Mouse (Mus musculus) liver, embryonic 14.5 days (tissue): ENCODE results near the gene Gm5795. TPM values are rescaled to one million over a fixed set of nuclear protein-coding genes. Genes with fewer than 3 reads are reported as not detected.
"Not testable (repeated sequence)": the region's sequence is repeated elsewhere in the genome, so short reads cannot be mapped to it uniquely, and the experiment has no call there.

Experiments
- ATAC-seq: fragments of 200-750 bp; cut with Nextera tagmentation; 2 replicates; pipeline ENCODE4 v1.8.0; 2017; ENCODE audit warnings: moderate number of reproducible peaks, mild to moderate bottlenecking, moderate library complexity; ENCODE audit not compliant: insufficient read depth
- DNase-seq, 3 experiments: peaks; one replicate each; pipeline ENCODE4 v3.0.0-alpha.2; 2012 to 2013; ENCODE audit warnings: low read depth in 3 of 3, low spot score in 3 of 3
- H3K27ac ChIP-seq: fragments of 300-500 bp; sonication (generic); 2 replicates; pipeline ENCODE4 v1.5.1; 2014; ENCODE audit warnings: moderate library complexity, mild to moderate bottlenecking, control low read depth, inconsistent platforms
- H3K27me3 ChIP-seq: fragments of 300-500 bp; sonication (generic); 2 replicates; pipeline ENCODE4 v1.6.1; 2014; ENCODE audit warnings: mild to moderate bottlenecking, low read length, moderate library complexity; ENCODE audit not compliant: control insufficient read depth, insufficient read depth
- H3K36me3 ChIP-seq: fragments of 300-500 bp; sonication (generic); replicated peaks from 2 replicates; pipeline ENCODE4 v1.6.1; 2014; ENCODE audit warnings: low read depth; ENCODE audit not compliant: control insufficient read depth, insufficient read depth
- H3K4me1 ChIP-seq, 2 experiments: fragments of 200-500 bp in 1 of 2; fragments of 300-500 bp in 1 of 2; sonication (generic) in 1 of 2; replicated peaks; 2 replicates each; pipeline ENCODE4 v1.6.1; 2012 to 2014; ENCODE audit warnings: antibody characterized with exemption in 1 of 2, inconsistent platforms in 1 of 2, low read length in 1 of 2; ENCODE audit not compliant: control insufficient read depth in 2 of 2, insufficient read depth in 2 of 2
- H3K4me2 ChIP-seq: fragments of 300-500 bp; sonication (generic); 2 replicates; pipeline ENCODE4 v1.6.1; 2014; ENCODE audit warnings: low read depth, mild to moderate bottlenecking, control low read depth, moderate library complexity
- H3K4me3 ChIP-seq, 2 experiments: fragments of 200-500 bp in 1 of 2; fragments of 300-500 bp in 1 of 2; sonication (generic) in 1 of 2; 2 replicates each; pipeline ENCODE4 v1.5.1; 2012 to 2014; ENCODE audit warnings: low read depth in 2 of 2, low read length in 2 of 2, mild to moderate bottlenecking in 2 of 2, control low read depth in 1 of 2, inconsistent platforms in 1 of 2, moderate library complexity in 1 of 2; ENCODE audit not compliant: insufficient read depth in 1 of 2
- H3K9ac ChIP-seq: fragments of 300-500 bp; sonication (generic); replicated peaks from 2 replicates; pipeline ENCODE4 v1.6.1; 2014; ENCODE audit warnings: mild to moderate bottlenecking, control low read depth, moderate library complexity
- H3K9me3 ChIP-seq: fragments of 300-500 bp; sonication (generic); 2 replicates; pipeline ENCODE4 v1.6.1; 2016; ENCODE audit warnings: low read length, mixed read lengths; ENCODE audit not compliant: control insufficient read depth
- CTCF ChIP-seq: IDR thresholded peaks from 2 replicates; pipeline ENCODE4 v1.5.1; 2016; ENCODE audit warnings: antibody characterized with exemption, low read depth, control low read depth
- WGBS: fragments of 180-500 bp; shearing (Covaris S2); extraction: QIAGEN DNeasy Blood & Tissue Kit; methylation state at CpG from one replicate; pipeline ENCODE4 v1.1.7; 2014; ENCODE audit not compliant: insufficient replicate concordance; 5-methylcytosine and 5-hydroxymethylcytosine counted together
- polyA plus RNA-seq, 2 experiments: library from polyadenylated mRNA; depleted of rRNA in 1 of 2; stranded (reverse) in 1 of 2; unstranded in 1 of 2; fragments of >200 nt; fragmentation: Nextera tagmentation in 1 of 2; extraction: Ambion mirVana in 1 of 2; gene quantifications; 2 replicates each; pipeline versions ENCODE4 v1.2.1 to v1.2.3; 2012 to 2014

Gene Gm5795
- not detected in 2 replicates for polyA plus RNA-seq (2012; rRNA removed)
- polyA plus RNA-seq (2014; fragmentation: Nextera tagmentation; extraction: Ambion mirVana) = not detected in 2 replicates

DNA sequence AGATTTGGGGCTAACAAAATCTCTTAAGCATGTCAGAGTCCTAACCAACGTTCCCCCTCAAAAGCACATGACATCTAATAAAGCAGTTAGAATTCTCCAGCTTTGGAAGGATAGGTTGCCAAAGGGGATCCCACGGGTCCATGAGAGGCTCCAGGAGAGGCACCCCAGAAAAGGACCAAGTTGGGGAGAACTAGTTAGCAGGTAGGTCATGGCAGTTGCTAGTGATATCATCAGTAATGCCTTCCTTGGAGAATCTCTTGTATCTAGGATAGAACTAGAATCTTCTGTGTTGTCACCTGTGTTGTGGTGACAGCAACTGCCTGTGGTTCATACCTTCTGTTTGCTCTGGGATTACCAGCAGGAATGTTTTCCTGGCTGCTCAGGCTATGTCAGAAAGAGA, at the start of gene Gm5795:
Gm5795 (plus strand) TSS at position 301 of the 400 bp plus-strand sequence.
- DNase-seq, ATAC-seq, H3K27me3 ChIP-seq, H3K4me2 ChIP-seq, H3K9ac ChIP-seq, H3K4me1 ChIP-seq, H3K9me3 ChIP-seq, H3K36me3 ChIP-seq, H3K4me3 ChIP-seq, H3K27ac ChIP-seq: not testable (repeated sequence)
- whole genome bisulfite sequencing = no CpG with 5 or more reads among the region's 2 CpGs

DNA sequence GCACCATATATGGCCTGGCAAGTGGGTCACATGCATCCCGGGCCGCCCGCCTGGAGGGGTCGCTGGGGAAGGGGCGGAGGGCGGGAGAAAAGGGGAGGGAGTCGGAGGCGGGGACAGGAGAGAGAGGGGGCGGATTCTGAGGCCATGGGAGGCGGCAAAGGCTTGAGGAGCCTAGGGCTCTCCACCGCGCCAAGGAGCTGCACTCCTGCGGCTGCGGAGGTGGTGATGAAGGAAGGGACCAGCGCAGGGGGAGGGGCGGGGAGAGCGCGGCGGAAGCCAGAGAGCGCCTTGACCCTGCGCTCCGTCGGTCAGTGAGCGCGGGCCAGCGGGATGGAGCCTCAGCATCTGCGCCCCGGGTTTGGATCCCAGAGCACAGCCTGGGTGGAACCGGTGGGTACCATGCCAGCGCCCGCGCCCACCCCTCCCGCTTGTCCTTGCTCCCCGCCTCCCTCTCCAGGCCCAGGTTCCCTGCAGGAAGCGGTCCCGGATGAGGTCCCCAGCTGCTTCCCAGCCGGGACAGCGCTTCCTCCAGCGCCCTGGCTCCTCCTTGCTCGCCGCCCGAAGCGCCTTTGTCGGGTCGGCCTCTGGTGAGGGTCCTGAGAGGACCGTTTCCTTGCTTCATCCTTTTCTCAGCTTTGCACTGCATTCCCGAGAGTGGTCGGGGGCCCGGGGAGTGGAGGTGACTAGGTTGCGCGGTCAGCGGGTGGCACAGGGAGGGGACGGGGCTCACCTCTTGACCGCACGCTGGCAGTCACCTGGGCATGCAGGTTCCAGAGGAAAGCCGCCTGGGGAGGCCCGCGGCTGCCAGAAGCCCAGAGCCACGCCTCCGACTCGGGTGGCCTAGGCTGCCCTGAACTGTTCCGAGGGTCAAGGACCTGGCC, 20.5 kb downstream of the Gm5795 start, which contains the start of gene D830030K20Rik:
D830030K20Rik (plus strand) TSS at position 217 of the 881 bp plus-strand sequence.
- not testable (repeated sequence) for DNase-seq, H3K9me3 ChIP-seq, H3K9ac ChIP-seq, ATAC-seq, H3K36me3 ChIP-seq, H3K4me3 ChIP-seq, H3K27ac ChIP-seq, H3K4me1 ChIP-seq, H3K27me3 ChIP-seq
- WGBS = 2% methylated on average over 16 of the region's 62 CpGs
- 0 out of 2 replicates have a peak within 1 kb of the TSS, but pooled peaks have one; percentile 8 for H3K4me2 ChIP-seq

DNA sequence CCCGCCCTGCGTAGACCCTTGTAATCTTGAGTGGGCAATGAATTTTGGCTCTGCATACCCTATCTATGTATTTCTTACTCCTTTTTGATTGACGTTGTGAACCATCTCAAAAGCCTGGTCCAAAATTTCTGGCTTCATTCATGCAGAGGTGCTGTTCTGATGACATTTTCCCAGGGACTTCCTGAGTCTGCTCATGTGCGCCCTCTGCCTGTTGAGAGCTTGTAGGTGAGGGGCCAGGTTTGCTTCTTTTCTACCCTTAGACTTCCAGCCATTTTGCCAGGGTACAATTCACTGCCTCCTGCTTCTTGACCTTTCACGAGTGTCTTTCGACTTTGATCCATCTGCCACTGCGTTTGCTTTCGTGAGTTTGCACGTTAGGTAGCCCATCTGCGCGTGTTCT, 21.3 kb downstream of the Gm5795 start:
- not testable (repeated sequence) for DNase-seq, H3K4me1 ChIP-seq, H3K36me3 ChIP-seq, H3K4me2 ChIP-seq, H3K27me3 ChIP-seq, H3K9me3 ChIP-seq, H3K4me3 ChIP-seq, H3K9ac ChIP-seq, H3K27ac ChIP-seq, ATAC-seq
- peak; percentile 25; the same call in 1 of the 2 replicates for TF ChIP-seq CTCF
- 14% methylated on average over 9 of the region's 11 CpGs for WGBS

Other genes starting within 250 kb of the Gm5795 start
- not detected in 2 replicates for gene Gm2888, start 158.3 kb upstream of the Gm5795 start, polyA plus RNA-seq (2012; rRNA removed)
- gene Gm2888, start 158.3 kb upstream of the Gm5795 start, polyA plus RNA-seq (2014; fragmentation: Nextera tagmentation; extraction: Ambion mirVana) = not detected in 2 replicates
- gene Gm2897, start 139.0 kb upstream of the Gm5795 start, polyA plus RNA-seq (2012; rRNA removed) = 0.17 and 0.18 TPM in 2 replicates
- 0.08 TPM in 1 of 2 replicates, not detected in the other for gene Gm2897, start 139.0 kb upstream of the Gm5795 start, polyA plus RNA-seq (2014; fragmentation: Nextera tagmentation; extraction: Ambion mirVana)
- 0.02 TPM in 1 of 2 replicates, not detected in the other for gene Gm10340, start 54.3 kb upstream of the Gm5795 start, polyA plus RNA-seq (2012; rRNA removed)
- gene Gm10340, start 54.3 kb upstream of the Gm5795 start, polyA plus RNA-seq (2014; fragmentation: Nextera tagmentation; extraction: Ambion mirVana) = not detected in 2 replicates
- gene D830030K20Rik, start 20.2 kb downstream of the Gm5795 start, polyA plus RNA-seq (2012; rRNA removed) = 0.16 and 0.28 TPM in 2 replicates
- 0.09 and 0.33 TPM in 2 replicates for gene D830030K20Rik, start 20.2 kb downstream of the Gm5795 start, polyA plus RNA-seq (2014; fragmentation: Nextera tagmentation; extraction: Ambion mirVana)
- not detected in 2 replicates for gene Gm2956, start 144.4 kb downstream of the Gm5795 start, polyA plus RNA-seq (2012; rRNA removed)
- not detected in 2 replicates for gene Gm2956, start 144.4 kb downstream of the Gm5795 start, polyA plus RNA-seq (2014; fragmentation: Nextera tagmentation; extraction: Ambion mirVana)
- not detected in 2 replicates for gene Gm10413, start 206.8 kb downstream of the Gm5795 start, polyA plus RNA-seq (2012; rRNA removed)
- gene Gm10413, start 206.8 kb downstream of the Gm5795 start, polyA plus RNA-seq (2014; fragmentation: Nextera tagmentation; extraction: Ambion mirVana) = not detected in 2 replicates
- not detected in 2 replicates for gene Gm10409, start 224.4 kb downstream of the Gm5795 start, polyA plus RNA-seq (2012; rRNA removed)
- not detected in 2 replicates for gene Gm10409, start 224.4 kb downstream of the Gm5795 start, polyA plus RNA-seq (2014; fragmentation: Nextera tagmentation; extraction: Ambion mirVana)
- 0.04 TPM in 1 of 2 replicates, not detected in the other for gene Gm3005, start 239.8 kb downstream of the Gm5795 start, polyA plus RNA-seq (2012; rRNA removed)
- gene Gm3005, start 239.8 kb downstream of the Gm5795 start, polyA plus RNA-seq (2014; fragmentation: Nextera tagmentation; extraction: Ambion mirVana) = not detected in 2 replicates